Mouse (Mus musculus): ENCODE results near the gene Dcaf17.

Gene Dcaf17

DNA sequence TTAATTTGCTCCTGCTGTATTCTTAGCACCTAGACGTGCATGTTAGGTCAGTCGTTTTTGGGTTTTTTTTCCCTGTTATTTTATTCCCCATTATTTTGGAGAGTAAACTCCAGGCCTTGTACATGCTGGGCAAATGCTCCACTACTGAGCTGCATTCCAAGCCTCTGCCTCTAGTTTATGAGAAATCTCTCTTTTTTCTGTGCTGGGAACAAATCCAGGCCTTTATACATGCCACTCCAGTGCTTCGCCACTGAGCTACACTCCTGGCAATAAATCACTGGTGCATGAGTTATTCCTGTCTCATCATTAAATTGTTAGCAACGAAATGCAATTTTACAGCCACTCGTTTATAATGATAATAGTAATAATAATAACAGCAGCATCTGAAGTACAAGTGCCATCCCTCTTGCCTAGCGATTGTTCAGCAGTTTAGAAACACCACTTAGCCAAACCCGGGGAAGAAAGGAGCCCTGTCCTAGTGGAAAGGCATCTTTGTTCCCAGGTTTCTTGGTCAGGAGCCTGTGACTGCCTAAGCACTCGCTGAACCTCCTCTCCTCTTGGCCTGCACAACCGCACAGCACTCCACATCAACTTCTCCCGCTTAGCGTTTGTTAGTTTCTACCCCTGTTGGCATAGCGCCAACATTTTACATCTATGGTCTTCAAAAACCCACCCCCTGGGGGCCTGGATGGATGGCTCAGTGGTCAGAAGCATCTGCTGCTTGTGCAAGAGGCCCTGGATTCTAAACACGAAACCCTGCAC lies 67.3 kb downstream of the Dcaf17 start:
- DNase-seq, result no peak

DNA sequence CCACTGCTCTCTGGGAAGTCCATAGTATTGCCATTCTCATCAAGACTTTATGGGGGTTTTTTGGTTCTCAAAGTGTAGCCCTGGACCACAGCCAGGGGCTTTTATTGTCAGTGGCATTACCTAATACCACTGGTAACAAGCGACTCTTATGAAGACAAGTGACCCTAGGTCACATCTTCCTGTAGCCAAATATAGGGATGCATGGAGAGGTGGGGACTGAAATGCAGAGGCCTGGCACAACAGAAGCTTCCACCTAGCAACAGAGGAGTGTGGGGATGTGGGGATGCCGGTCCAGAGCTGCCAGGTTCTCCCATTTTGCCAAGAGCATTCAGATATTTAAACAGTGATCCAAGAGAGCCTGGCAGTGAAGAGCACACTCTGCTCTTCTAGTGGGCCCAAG lies 68.5 kb downstream of the Dcaf17 start:
- no peak for DNase-seq

DNA sequence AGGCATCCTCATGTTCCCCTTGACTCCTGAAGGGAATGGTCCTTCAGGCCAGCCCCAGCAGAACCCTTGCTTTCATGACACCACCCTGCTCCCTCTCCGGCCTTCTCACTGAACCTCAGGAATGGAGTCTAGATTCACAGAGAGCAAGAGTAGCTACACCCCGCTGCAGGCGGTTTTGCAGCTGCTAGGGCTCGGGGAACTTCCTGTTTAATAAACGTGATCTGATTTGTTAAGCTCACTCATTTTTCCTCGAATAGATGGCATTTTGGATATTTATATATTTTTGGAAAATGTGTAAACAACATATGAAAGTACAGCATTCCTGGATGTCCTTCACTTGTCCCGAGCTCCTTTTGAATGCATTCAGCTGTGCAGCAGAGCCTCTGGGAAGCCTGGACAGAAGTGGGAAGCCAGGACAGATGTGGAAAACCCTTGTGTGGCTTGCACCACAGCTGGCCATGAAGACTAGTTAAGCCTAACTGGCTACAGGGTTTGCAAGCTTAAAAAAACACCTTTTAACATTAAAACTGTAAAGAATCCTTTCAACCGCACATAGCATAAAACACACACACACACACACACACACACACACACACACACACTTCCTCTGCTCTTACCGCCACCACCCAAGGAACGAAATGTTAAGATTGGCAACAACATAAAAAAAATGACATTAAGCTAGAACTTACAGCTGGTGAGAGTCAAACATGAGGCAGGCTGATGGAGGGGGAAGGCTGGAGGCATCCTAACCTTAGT lies 72.8 kb downstream of the Dcaf17 start:
- no peak for DNase-seq

DNA sequence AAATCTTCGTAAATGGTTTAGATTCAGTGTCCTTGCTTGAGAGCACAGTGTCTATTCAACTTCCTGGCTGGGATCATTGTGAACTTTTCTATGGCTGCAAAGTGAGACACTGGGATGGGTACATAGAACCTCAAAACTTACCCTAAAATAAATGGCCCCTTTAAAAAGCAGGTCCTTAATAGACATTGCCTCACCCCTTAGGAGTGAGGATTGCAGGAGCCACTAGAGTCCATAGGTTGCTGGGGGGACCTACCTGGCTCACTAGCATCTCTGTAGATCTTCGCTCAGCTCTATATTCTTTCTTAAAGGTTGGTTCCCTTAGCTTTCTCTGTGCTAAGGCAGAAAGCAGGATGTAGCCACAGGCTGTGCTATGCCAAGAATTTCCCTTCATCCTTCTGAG lies 75.2 kb downstream of the Dcaf17 start:
- DNase-seq, result no peak

DNA sequence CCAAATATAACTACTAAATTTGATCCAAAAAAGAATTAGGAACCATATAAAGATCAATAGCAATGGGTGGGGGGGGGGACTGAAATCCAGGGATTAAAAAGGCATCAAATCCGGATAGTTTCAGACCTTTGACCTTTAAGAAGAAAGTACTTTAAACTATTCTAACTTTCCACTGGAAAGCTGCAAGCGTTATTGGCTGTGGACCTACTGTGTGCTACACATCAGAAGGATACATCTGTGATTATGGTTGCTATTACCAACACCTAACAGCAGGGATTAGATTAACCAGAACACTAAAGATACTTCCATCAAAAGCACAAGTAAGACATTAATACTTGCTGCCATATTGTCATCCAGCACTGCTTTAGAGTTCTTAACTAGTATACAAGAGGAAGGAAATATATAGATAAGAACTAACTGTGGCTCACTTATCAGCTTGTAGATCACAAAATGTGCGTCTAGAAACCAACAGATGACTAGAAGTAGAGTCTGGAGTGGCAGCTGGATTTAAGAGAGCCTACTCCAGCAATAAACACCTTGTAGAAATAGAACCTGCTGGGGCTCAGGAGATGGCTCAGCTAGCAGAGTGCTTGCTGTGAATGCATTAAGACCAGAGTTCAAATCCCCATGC lies 76.9 kb downstream of the Dcaf17 start:
- DNase-seq, result no peak

DNA sequence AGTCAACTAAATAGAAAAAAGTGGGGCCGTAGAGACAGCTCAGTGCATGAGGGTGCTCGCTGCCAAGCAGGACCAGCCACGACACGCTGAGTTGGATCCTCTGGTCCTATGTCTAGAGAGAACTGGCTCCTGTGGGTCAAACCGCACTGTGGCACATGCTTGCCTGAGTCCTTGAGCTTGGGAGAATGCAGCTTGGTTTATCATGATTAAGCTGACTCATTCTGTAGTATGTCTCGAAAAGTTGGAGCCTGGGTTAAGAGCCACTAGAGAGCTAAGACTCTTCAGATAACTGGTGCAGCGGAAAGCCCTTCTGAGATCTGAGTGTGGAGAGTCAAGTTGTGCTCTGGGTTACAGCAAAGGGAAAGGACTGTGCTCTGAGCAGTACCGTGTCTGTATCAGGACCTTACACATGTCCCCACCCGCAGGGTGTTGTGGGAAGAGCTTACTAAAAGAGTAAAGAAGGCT lies 78.9 kb downstream of the Dcaf17 start:
- DNase-seq, result no peak

DNA sequence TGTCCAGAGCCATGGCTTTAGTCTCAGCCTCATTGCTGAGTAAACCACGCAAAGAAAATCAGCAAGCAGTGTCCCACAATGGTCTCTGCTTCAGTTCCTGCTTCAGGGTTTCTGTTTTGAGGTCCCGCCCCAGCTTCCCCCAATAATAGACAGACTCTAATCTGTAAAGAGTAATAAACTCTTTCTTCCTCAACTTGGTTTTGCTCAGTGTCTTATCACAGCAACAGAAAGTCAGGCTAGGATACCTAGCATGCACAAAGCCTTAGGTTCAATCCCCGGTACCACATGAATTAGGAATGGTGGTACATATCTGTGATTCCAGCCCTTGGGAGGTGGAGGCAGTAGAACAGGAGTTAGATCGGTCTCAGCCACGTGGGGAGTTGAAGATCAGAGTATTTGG lies 79.7 kb downstream of the Dcaf17 start:
- no peak for DNase-seq

DNA sequence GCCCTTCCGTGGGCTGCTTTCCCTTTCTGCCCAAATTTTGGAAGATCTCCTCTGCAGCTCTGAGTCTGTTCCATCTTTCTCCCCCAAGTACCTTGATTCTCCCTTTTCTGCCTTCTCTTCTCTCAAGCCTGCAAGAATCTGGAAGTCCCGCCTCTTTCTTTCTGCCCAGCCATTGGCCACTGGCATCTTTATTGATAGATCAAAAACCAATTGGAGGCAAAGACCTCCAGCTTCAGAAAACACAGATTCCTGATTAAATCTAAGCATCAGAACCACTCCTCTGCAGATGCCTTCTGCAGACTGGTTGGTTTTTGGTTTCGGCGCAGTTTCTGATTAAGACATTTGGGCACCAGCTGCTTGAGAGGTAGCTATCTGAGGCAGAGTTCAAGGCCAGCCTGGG lies 85.5 kb downstream of the Dcaf17 start:
- no peak for DNase-seq

DNA sequence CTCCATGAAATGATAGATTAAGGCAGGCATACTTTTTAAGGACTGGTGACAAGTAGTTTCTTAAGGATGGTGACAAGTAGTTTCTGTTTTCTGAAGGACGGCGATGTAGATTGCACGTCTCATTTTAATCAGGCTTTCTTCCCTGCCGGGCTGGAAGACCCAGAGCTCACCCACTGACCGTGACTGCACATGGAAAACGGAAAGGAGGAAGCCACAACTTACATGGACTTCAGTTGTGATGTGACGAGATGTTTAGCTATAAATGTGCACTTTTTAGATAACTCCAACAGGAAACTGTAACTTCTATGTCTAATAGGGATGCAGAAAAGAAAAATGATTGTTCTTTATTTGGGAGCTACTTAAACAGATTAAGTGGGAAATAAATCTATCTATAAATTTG lies 87.3 kb downstream of the Dcaf17 start:
- DNase-seq, result no peak

DNA sequence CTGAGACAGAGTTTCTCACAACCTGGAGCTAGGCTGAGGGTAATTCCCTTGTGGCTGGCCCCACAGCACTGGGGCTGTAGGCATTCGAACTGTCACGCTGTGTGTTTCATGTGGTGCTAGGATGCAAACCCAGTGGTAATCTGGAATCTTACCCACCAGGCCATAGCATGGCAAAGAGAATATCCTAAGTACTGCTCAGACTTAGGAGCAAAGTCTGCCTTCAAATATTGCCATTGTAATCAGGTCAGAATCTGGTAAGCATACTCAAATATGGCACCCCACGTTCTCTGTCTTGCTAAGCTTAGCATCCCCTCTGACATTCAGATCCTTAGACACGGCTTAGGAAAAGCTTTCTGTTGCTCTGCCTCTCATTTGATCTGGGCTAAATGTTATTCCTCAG lies 90.7 kb downstream of the Dcaf17 start:
- DNase-seq, result no peak

DNA sequence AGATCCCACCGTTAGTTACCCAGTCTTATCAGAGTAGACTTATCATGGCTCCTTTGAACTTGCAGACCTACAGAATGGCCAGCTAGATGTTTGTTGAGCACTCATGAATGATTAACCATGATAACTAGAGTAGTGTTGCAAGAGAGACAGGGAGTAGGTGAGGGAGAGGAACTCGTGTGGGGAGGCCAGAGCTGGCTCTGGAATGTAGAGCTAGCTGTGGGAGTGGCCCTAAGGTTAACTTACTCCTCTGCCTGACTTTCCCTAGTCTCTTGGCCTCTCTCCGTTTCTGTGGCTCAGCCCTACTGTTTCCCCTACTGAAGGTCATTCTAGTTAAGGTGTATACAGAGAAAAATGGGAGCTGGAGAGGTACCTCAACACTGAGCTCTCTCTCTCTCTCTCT lies 91.1 kb downstream of the Dcaf17 start:
- no peak for DNase-seq

DNA sequence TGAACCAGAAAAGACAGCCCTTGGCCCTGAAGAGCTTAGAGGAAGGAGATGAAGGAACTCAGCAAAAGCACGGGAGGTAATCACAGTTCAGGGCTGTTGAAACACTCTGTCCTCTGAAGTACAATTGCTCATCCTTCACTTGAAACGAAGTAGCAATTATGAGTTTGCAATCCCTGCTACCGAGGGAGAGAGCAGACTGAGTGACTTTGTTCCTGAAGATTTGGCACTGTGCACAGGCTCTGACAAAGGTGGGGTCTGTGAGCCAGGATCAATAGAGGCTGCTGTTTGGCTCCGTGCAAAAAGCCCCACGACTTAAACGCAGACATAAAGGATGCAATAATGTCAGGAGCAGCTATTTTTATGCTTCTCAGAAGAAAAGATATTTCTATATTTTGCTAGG lies 92.7 kb downstream of the Dcaf17 start:
- DNase-seq, result no peak

Measured in cerebellum, adult 8-10 months (tissue).